Mouse (Mus musculus) intestine, embryonic 15.5 days (tissue): Measurements from ENCODE around the gene Prune2. TPM values are rescaled to one million over a fixed set of nuclear protein-coding genes. Genes with fewer than 3 reads are reported as not detected.

Source experiments
- ATAC-seq: fragments of 200-750 bp; cut with Nextera tagmentation; 2 replicates; pipeline ENCODE4 v1.8.0; 2017; ENCODE audit warnings: moderate TSS enrichment, moderate library complexity
- H3K27ac ChIP-seq: fragments of 300-500 bp; sonication (generic); 2 replicates; pipeline ENCODE4 v1.5.1; 2015; ENCODE audit warnings: mild to moderate bottlenecking, inconsistent platforms
- H3K27me3 ChIP-seq: fragments of 300-500 bp; sonication (generic); replicated peaks from 2 replicates; pipeline ENCODE4 v1.6.1; 2015; ENCODE audit warnings: inconsistent platforms
- H3K36me3 ChIP-seq: fragments of 300-500 bp; sonication (generic); 2 replicates; pipeline ENCODE4 v1.6.1; 2015; ENCODE audit warnings: inconsistent platforms
- H3K4me1 ChIP-seq: fragments of 300-500 bp; sonication (generic); replicated peaks from 2 replicates; pipeline ENCODE4 v1.6.1; 2015; ENCODE audit warnings: inconsistent platforms
- H3K4me2 ChIP-seq: fragments of 300-500 bp; sonication (generic); replicated peaks from 2 replicates; pipeline ENCODE4 v1.6.1; 2015; ENCODE audit warnings: mild to moderate bottlenecking, inconsistent platforms
- H3K4me3 ChIP-seq: fragments of 300-500 bp; sonication (generic); replicated peaks from 2 replicates; pipeline ENCODE4 v1.5.1; 2015; ENCODE audit warnings: inconsistent platforms
- H3K9ac ChIP-seq: fragments of 300-500 bp; sonication (generic); 2 replicates; pipeline ENCODE4 v1.6.1; 2015; ENCODE audit warnings: inconsistent platforms
- H3K9me3 ChIP-seq: fragments of 300-500 bp; sonication (generic); 2 replicates; pipeline ENCODE4 v1.6.1; 2016; ENCODE audit warnings: inconsistent platforms
- WGBS: fragments of 180-500 bp; shearing (Covaris S2); methylation state at CpG from one replicate; pipeline ENCODE4 v1.1.7; 2015; 5-methylcytosine and 5-hydroxymethylcytosine counted together
- polyA plus RNA-seq: library from polyadenylated mRNA; unstranded; fragments of >200 nt; fragmentation: Nextera tagmentation; extraction: Ambion mirVana; gene quantifications from 2 replicates; pipeline ENCODE4 v1.2.1, GENCODE M21; 2015

Gene Prune2
- 1.8 and 2.3 TPM in 2 replicates for polyA plus RNA-seq

DNA sequence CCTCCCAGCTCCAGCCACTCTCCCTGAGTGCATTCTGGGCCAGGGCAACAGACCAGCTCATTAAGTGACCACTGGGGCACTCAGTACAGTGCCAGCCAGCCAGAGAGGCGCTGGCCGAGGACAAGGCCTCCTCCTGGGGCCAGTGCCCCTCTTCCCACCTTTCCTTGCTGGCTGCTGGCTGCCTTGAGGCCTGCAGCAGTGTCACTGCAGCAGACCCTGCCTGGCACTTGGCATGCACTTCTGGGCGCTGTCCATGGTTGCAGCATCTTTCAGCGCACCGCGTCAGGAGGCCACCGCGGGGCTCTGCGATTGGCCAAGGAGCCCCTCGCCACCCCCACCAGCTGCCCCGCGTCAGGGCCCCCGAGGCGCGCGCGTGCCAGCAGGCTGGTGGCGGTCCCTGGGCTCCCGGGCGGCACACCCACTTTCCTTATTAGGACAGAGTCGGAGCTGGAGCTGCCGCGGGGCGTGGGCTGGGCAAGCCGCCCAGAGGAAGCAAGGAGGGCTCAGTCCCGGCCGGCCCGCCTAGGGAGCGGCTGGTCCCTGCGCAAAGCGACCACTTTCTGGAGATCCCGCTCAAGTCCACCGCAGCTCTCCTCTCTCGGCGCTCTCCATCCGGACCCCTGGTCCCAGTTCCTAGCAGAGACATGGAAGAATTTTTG, at the start of gene Prune2:
Gene Prune2, plus strand, starts transcription at position 506 of the 659 bp plus-strand sequence.
- Histone ChIP-seq H3K4me3 (peak within 1 kb of the TSS; percentile 33), H3K4me1 (peaks cover 11% of the 10 kb centered on the region), H3K27me3 (peaks cover 33% of the 10 kb centered on the region), H3K9me3 (no peaks in the 10 kb centered on the region), H3K4me2 (peak within 1 kb of the TSS; percentile 81), H3K36me3 (no peaks in the 10 kb centered on the region), H3K27ac (no peak within 1 kb of the TSS), H3K9ac (no peak within 1 kb of the TSS)
- peak; percentile 96 for ATAC-seq
- WGBS = under 1% methylated on average over 36 of the region's 36 CpGs

DNA sequence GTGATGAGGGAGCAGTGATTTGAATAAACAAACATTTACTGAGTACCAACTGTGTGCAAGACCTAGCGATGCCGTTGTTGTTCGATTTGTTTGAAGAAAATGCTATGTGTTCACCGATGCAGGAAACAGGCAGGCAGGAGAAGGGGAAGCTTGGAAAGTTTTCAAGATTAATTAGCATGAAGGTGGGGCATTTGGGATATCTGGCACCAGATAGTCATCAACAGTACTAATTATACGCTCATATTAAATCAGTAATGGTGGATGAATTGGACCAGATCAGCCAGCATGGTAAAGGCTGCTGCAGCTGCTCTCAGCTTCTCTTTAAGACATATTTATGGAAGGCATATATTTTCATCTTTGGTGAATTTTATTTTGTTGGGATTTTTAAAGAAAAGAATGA, 44.4 kb upstream of the Prune2 start:
- Histone ChIP-seq H3K4me3 (no peak overlapping the region), H3K9ac (no peak overlapping the region), H3K4me2 (no peak overlapping the region), H3K4me1 (no peaks in the 10 kb centered on the region), H3K36me3 (no peaks in the 10 kb centered on the region), H3K27ac (no peak overlapping the region), H3K27me3 (no peaks in the 10 kb centered on the region), H3K9me3 (no peaks in the 10 kb centered on the region)
- 84% methylated on average over 5 of the region's 5 CpGs for WGBS
- ATAC-seq = no peak

DNA sequence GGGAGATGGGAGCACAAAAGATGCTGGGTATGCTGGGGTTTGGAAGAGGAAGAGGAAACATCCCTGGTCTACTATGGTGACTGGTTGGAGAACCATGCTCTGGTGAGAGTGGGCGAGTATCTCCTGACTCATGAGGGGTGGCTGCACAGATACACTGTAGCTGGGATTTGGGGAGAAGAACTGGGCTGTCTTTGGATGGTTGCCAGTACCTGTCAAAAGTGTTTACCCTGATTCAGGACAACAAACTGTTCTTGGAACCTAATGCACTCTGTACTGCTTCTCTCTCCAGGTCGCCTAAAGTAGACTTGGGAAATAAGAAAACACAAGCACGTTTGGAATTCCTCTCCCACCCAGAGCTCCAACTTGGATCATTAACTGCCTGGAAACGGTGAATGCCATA, 31.4 kb upstream of the Prune2 start:
- no peak overlapping the region for H3K9ac ChIP-seq
- no peaks in the 10 kb centered on the region for H3K9me3 ChIP-seq
- H3K27me3 ChIP-seq = no peaks in the 10 kb centered on the region
- H3K4me3 ChIP-seq = no peak overlapping the region
- ATAC-seq = no peak
- H3K27ac ChIP-seq = no peak overlapping the region
- WGBS = 59% methylated on average over 4 of the region's 4 CpGs
- no peaks in the 10 kb centered on the region for H3K4me1 ChIP-seq
- no peaks in the 10 kb centered on the region for H3K36me3 ChIP-seq
- H3K4me2 ChIP-seq = no peak overlapping the region

DNA sequence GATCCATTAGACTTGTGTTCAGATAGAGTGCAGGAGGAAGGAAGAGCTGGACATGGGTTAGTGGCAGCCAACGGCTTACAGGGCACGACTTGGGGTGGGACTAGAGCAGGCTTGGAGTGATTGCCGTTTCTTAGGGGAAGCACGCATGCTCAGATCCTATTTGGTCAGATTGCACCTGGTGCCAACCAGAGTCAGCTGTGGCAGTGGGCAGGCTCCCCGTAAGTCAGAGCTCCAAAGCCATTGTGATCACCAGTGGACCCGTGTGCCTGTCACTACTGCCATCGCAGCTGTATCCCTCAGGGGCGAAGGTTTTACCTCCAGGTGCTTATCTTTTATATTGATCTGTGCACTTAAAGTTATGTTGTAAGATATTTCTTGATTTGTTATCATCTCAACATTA, 21.3 kb upstream of the Prune2 start:
- Histone ChIP-seq H3K9ac (no peak overlapping the region), H3K4me2 (no peak overlapping the region)
- ATAC-seq = no peak

DNA sequence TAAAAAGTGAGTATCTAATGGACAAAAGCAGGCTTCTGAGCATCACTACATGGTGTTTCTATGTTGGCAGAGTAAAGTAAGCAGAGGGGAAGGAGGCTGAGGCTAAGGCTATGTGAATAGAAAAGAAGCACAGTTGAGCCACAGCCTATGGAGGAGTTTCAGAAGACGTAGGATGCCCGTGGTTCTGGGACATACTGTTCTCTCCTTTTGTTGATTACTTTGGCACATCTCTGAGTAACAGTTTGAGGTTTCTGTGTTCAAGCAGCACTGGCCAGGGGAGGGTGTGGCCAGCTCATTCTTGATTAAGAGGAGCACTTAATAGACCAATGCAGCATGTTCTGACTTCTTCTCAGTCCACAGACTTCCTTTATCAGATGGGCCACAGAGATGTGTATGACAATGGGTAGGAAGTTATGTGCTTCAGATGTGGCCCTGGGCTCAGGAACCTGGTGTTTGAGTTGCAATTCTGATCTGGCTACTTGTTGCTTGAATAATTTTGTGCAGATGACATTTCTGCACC, 7.1 kb upstream of the Prune2 start:
- H3K4me3 ChIP-seq = no peak overlapping the region
- no peaks in the 10 kb centered on the region for H3K9me3 ChIP-seq
- no peak overlapping the region for H3K4me2 ChIP-seq
- no peaks in the 10 kb centered on the region for H3K4me1 ChIP-seq
- peaks cover 7% of the 10 kb centered on the region; the same call in 1 of the 2 replicates for H3K27me3 ChIP-seq
- H3K36me3 ChIP-seq = no peaks in the 10 kb centered on the region
- no peak for ATAC-seq
- H3K9ac ChIP-seq = no peak overlapping the region
- no peak overlapping the region for H3K27ac ChIP-seq
- WGBS = 87% methylated on average over 2 of the region's 2 CpGs

More for the DNA sequence above, 21.3 kb upstream of the Prune2 start:
- H3K9me3 ChIP-seq = no peaks in the 10 kb centered on the region
- no peak overlapping the region for H3K4me3 ChIP-seq
- 80% methylated on average over 8 of the region's 8 CpGs for WGBS
- no peaks in the 10 kb centered on the region for H3K27me3 ChIP-seq
- no peaks in the 10 kb centered on the region for H3K4me1 ChIP-seq
- H3K27ac ChIP-seq = no peak overlapping the region
- no peaks in the 10 kb centered on the region for H3K36me3 ChIP-seq

DNA sequence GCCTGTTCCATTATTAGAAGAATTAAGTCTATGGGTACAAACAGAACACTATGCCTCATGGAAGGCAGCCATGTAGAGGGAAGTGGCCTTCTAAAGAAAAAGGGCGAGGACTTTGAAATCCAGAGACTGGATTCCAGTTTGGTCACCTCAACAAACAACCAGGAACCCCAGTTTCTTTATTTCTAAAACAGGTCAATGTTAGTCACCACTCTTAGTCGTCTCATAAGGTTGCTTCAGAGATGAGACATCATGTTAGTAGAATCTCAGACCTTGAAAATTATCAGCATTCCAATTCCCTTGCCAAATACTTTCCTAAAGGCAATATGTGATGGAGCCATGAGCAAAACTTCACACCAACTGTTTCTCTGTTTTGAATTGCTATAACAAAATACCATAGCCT, 6.6 kb upstream of the Prune2 start:
- Histone ChIP-seq H3K27ac (no peak overlapping the region), H3K4me1 (no peaks in the 10 kb centered on the region), H3K4me3 (no peak overlapping the region), H3K27me3 (peaks cover 10% of the 10 kb centered on the region; the same call in 1 of the 2 replicates), H3K4me2 (no peak overlapping the region), H3K9me3 (no peaks in the 10 kb centered on the region), H3K9ac (no peak overlapping the region), H3K36me3 (no peaks in the 10 kb centered on the region)
- ATAC-seq = no peak
- 89% methylated on average over 2 of the region's 2 CpGs for WGBS

DNA sequence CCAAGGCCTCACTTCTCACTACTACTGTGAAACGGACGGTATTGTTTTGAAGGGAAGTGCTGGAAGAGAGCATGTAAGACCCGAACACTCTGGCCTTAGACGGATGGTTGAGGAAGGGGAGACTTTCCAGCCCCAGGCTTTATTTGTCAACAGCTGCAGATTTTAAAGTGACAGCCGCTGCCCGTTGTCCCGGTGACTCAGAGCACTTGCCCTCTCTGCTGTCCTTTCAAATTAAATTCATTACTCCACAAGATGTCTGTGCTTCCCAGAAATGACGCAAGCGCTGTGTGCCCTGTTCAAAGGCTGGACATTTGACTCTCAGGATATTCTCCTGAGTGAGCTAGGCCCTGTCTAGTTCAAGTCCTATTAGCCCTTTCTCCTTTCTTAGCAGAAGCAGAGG, 5.9 kb upstream of the Prune2 start:
- H3K9ac ChIP-seq = no peak overlapping the region
- no peak overlapping the region for H3K4me2 ChIP-seq
- 67% methylated on average over 9 of the region's 9 CpGs for WGBS
- ATAC-seq = no peak
- H3K9me3 ChIP-seq = no peaks in the 10 kb centered on the region
- peaks cover 16% of the 10 kb centered on the region for H3K27me3 ChIP-seq
- H3K4me3 ChIP-seq = no peak overlapping the region
- no peaks in the 10 kb centered on the region for H3K36me3 ChIP-seq
- no peaks in the 10 kb centered on the region for H3K4me1 ChIP-seq
- H3K27ac ChIP-seq = no peak overlapping the region

DNA sequence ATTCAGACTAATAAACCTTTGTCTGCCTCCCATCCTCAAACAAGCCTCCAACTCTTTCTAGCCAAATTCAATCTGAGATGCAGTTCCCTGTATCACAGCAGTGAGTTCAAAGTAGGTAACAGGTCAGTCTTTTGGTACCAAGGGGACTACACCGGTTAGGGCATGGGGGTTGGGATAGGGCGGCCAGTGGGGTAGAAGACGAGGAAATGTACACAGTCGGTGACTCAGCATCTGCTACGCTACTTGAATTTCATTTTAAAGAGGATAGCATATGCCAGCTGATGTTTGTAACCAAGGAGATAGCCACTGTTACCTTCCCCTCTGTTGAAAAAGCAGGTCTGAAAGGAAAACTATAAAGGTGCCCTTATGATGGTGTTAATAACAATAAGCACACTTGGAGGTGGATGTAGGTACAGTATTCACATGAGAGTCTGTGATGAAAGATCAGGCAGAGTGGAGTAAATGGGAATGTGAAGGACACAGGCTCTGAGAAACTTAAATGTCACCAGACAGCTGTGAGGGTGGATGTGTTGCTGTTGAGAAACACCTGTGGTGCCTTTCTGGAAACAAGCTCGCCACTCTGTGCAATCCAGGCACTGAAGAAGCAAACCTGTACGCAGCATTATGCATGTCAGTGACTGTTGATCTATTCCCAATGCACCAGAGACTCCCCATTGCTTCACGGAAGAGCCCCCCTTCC, 5.1 kb upstream of the Prune2 start:
- ATAC-seq = no peak
- H3K9me3 ChIP-seq = no peaks in the 10 kb centered on the region
- no peak overlapping the region for H3K4me2 ChIP-seq
- peaks cover 3% of the 10 kb centered on the region; the same call in 1 of the 2 replicates for H3K4me1 ChIP-seq
- H3K36me3 ChIP-seq = no peaks in the 10 kb centered on the region
- no peak overlapping the region for H3K27ac ChIP-seq
- 83% methylated on average over 8 of the region's 8 CpGs for WGBS
- H3K9ac ChIP-seq = no peak overlapping the region
- peaks cover 19% of the 10 kb centered on the region for H3K27me3 ChIP-seq
- no peak overlapping the region for H3K4me3 ChIP-seq

DNA sequence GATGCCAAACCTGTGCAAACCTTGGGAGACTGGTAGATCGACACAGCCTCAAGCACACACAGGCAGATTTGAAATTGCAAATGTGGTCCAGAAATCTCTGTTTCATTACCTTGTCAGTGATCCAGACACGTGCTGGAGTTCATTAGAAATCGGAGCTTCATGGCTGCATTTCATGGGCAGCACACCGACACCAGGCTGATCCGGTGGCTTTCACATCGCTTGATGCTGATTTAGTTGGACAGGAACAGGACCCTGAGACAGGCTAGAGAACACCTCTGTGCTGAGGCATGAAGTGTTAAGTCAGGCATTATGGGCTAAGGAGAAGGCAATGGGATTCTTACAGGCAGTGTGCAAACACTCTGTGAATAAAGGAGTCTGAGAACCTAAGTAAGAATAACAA, 1.2 kb upstream of the Prune2 start:
- Histone ChIP-seq H3K36me3 (no peaks in the 10 kb centered on the region), H3K9me3 (no peaks in the 10 kb centered on the region), H3K4me2 (no peak overlapping the region), H3K4me3 (no peak overlapping the region), H3K9ac (no peak overlapping the region), H3K27me3 (peaks cover 33% of the 10 kb centered on the region), H3K4me1 (peaks cover 11% of the 10 kb centered on the region), H3K27ac (no peak overlapping the region)
- 81% methylated on average over 6 of the region's 6 CpGs for WGBS
- no peak for ATAC-seq

DNA sequence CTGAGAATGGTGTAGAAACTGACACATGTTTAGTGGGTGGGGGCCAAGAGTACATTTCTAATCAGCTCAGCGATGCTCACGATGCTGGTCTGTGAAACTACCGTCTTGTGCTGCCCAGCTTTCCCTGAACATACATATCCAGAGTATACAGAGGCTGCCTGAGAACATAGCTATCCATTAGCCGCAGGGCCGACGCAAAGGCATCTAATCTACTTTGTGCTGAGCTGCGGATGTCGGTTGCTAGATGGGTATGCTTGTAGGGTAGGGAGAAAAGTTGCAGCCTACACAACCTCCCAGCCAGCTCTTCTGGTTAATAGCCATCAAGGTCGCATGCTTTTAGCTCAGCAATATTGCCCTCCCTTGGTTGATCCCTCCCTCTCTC, 696 bp upstream of the Prune2 start:
- Histone ChIP-seq H3K9ac (no peak overlapping the region), H3K4me2 (no peak overlapping the region; the same call in 1 of the 2 replicates), H3K36me3 (no peaks in the 10 kb centered on the region), H3K27ac (no peak overlapping the region), H3K4me1 (peaks cover 11% of the 10 kb centered on the region), H3K4me3 (no peak overlapping the region), H3K9me3 (no peaks in the 10 kb centered on the region), H3K27me3 (peaks cover 33% of the 10 kb centered on the region)
- 47% methylated on average over 9 of the region's 9 CpGs for WGBS
- no peak for ATAC-seq

DNA sequence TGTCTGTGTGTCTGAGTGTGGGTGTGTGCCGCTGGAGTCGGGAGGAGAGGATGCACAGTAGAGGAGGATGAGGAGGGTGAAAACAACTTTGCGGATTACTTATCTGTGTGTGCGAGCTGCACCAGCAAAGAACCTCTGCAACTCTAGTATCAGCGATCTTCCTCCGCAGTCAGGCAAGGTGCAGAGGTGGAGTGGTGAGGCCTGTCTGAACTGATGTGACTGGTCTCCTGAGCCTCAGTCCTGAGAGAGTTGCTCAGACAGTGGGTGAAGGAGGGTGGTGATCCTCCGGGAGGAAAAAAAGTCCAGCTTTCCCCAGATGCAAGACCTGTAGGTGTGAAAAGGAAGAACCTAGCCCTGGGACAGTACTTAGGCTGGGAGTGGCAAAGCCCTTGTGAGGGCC, 401 bp downstream of the Prune2 start:
- Histone ChIP-seq H3K36me3 (no peaks in the 10 kb centered on the region), H3K9me3 (no peaks in the 10 kb centered on the region), H3K4me1 (peaks cover 11% of the 10 kb centered on the region), H3K27me3 (peaks cover 33% of the 10 kb centered on the region), H3K27ac (no peak overlapping the region), H3K9ac (no peak overlapping the region), H3K4me3 (peak overlapping the region; percentile 33), H3K4me2 (peak overlapping the region; percentile 81)
- 4% methylated on average over 7 of the region's 7 CpGs for WGBS
- ATAC-seq = peak; percentile 50

DNA sequence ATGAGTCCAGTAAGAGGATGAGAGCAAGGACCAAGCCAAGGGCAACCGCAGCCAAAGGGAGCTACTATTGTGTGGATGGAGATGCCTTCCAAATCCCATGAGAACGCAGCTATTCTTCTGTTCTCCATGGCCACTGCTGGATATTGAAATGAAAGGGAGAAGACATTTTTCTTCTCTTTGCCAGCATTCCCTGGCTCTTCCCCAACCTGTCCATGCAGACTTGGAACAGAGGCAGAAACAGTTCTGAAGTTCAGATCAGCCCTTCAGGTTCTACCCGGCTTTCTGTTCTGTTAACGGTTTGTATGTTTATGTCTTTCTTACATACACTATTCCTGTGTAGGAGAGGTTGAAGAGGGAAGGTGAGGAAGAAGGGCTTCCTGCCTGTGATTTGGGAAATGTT, 3.1 kb downstream of the Prune2 start:
- WGBS = 65% methylated on average over 4 of the region's 4 CpGs

More for the DNA sequence above, 3.1 kb downstream of the Prune2 start:
- H3K27me3 ChIP-seq = peaks cover 26% of the 10 kb centered on the region
- no peaks in the 10 kb centered on the region for H3K36me3 ChIP-seq
- H3K4me2 ChIP-seq = no peak overlapping the region
- no peak overlapping the region for H3K27ac ChIP-seq
- peaks cover 11% of the 10 kb centered on the region for H3K4me1 ChIP-seq
- H3K9me3 ChIP-seq = no peaks in the 10 kb centered on the region
- H3K4me3 ChIP-seq = no peak overlapping the region
- no peak for ATAC-seq
- no peak overlapping the region for H3K9ac ChIP-seq
